Mouse (Mus musculus) heart, adult 18-20 months (tissue): ENCODE data around the gene Shisa2. TPM values are rescaled to one million over a fixed set of nuclear protein-coding genes. Genes with fewer than 3 reads are reported as not detected.

Experiments
- total RNA-seq, 2 experiments: library from RNA; stranded (reverse); gene quantifications; 2 replicates each; pipeline ENCODE4 v1.2.3; 2021

Shisa2 gene
- total RNA-seq, 2 experiments from 2014 or later = 1.1 to 1.2 TPM

Other genes starting within 250 kb of the Shisa2 start
- 1 to 10 TPM in 1 of 2 experiments, under 1 TPM in 1; 0.65 to 1.2 TPM for gene Phf11c, start 229.9 kb upstream of the Shisa2 start, total RNA-seq
- gene Setdb2, start 184.4 kb upstream of the Shisa2 start, total RNA-seq = 10 to 100 TPM in 1 of 2 experiments, 1 to 10 TPM in 1; 5.4 to 10.1 TPM
- 10 to 100 TPM; 22.0 TPM for gene Cab39l, start 184.3 kb upstream of the Shisa2 start, total RNA-seq
- 10 to 100 TPM; 51.5 to 56.0 TPM for gene Cdadc1, start 27.3 kb upstream of the Shisa2 start, total RNA-seq